Comparison of ENCODE assay signal across 23 mouse cellular contexts in genomic region chr5:112924806-112925205, GRCm38 (mm10). TPM values are rescaled to one million over a fixed set of nuclear protein-coding genes. Genes with fewer than 3 reads are reported as not detected.
DNase-seq lines count a peak whose midpoint lies in the region; ATAC-seq lines count a peak whose summit lies in the region.
"Had no signal": no experiment of that assay in that cellular context is flagged by ENCODE, and none has a peak within 500 bp of the region (broad histone marks: within the 10 kb centered on the region; RNA-seq: fewer than 3 reads in every experiment).

No protein-coding gene starts in this region.

- H3K4me2 ChIP-seq in kidney, embryonic 16.5 days (replicated peaks; ENCODE audit: low read depth, low read length): no peak overlapping the region
- H3K4me2 ChIP-seq: embryonic facial prominence, embryonic 13.5 days; embryonic facial prominence, embryonic 15.5 days; forebrain, embryonic 12.5 days had no signal

- DNase-seq in kidney, adult 11 months: peak; percentile 15
- DNase-seq in kidney, adult 8-10 months: peak; percentile 13 to 19
- no peak for DNase-seq in kidney, postnatal 14 days
- DNase-seq in kidney, postnatal 25 days: peak; percentile 28 to 58
- DNase-seq in kidney, postnatal 10 days: no peak
- DNase-seq: adrenal gland, adult 2 months; adrenal gland, postnatal 10 days; adrenal gland, postnatal 25 days; cerebellum, adult 11 months; cerebellum, adult 18-20 months; cerebellum, adult 8-10 months; cerebellum, adult 9-11 months; cerebellum, postnatal 14 days; cerebellum, postnatal 36 days; embryo, embryonic 11 days had no signal

- H3K4me1 ChIP-seq in kidney, embryonic 16.5 days (ENCODE audit: insufficient read depth, low read length): peaks cover 8% of the 10 kb centered on the region

- H3K36me3 ChIP-seq in kidney, embryonic 16.5 days (ENCODE audit: insufficient read depth, low read length): peaks cover 2% of the 10 kb centered on the region; the same call in 1 of the 2 replicates
- H3K36me3 ChIP-seq: forebrain, embryonic 10.5 days had no signal

- H3K9ac ChIP-seq in kidney, embryonic 16.5 days (replicated peaks; ENCODE audit: low read length): no peak overlapping the region
- H3K9ac ChIP-seq: embryonic facial prominence, embryonic 13.5 days; embryonic facial prominence, embryonic 15.5 days; forebrain, embryonic 12.5 days had no signal

- ATAC-seq in kidney, embryonic 16.5 days (ENCODE audit: low FRiP score, low TSS enrichment): no peak
- ATAC-seq: forebrain, embryonic 14.5 days had no signal

- H3K27ac ChIP-seq in kidney, embryonic 16.5 days (ENCODE audit: low read length): no peak overlapping the region
- H3K27ac ChIP-seq: embryonic facial prominence, embryonic 13.5 days; embryonic facial prominence, embryonic 15.5 days; forebrain, embryonic 10.5 days; forebrain, embryonic 12.5 days had no signal

- H3K27me3 ChIP-seq in kidney, embryonic 16.5 days (ENCODE audit: insufficient read depth, low read length): no peaks in the 10 kb centered on the region
- H3K27me3 ChIP-seq: embryonic facial prominence, embryonic 13.5 days; embryonic facial prominence, embryonic 15.5 days; forebrain, embryonic 12.5 days had no signal

- WGBS in kidney, embryonic 16.5 days: 85% methylated on average over 8 of the region's 8 CpGs

- no peaks in the 10 kb centered on the region for H3K9me3 ChIP-seq in kidney, embryonic 16.5 days (ENCODE audit: low read length)
- H3K9me3 ChIP-seq: embryonic facial prominence, embryonic 13.5 days; embryonic facial prominence, embryonic 15.5 days; forebrain, embryonic 10.5 days; forebrain, embryonic 12.5 days had no signal

- H3K4me3 ChIP-seq in kidney, embryonic 16.5 days (ENCODE audit: low read length): no peak overlapping the region
- H3K4me3 ChIP-seq: embryonic facial prominence, embryonic 13.5 days; embryonic facial prominence, embryonic 15.5 days; erythroblast, embryonic 14.5 days; forebrain, embryonic 10.5 days; forebrain, embryonic 12.5 days had no signal

RNA-seq across cellular contexts. Expression of gene Myo18b, which starts 28.6 kb away (rescaled TPM):
- polyA plus RNA-seq in kidney, embryonic 16.5 days (2015; fragmentation: Nextera tagmentation; extraction: Ambion mirVana): 0.39 and 0.41 TPM in 2 replicates
- polyA plus RNA-seq: C2C12; erythroblast, embryonic 14.5 days had no signal

Comparison
In these comparisons a context has a peak if more than half of its experiments do, and no peak if none do; other contexts are left out.
1. DNase-seq: peak in kidney, adult 11 months (single experiment), kidney, adult 8-10 months (2 of 2) and kidney, postnatal 25 days (2 of 2); none in kidney, postnatal 14 days (single experiment) and kidney, postnatal 10 days (single experiment).